Mouse (Mus musculus): Measurements from ENCODE around the gene Pnmal1. TPM values are rescaled to one million over a fixed set of nuclear protein-coding genes. Genes with fewer than 3 reads are reported as not detected.

The Pnmal1 gene
- not detected for polyA plus RNA-seq (2017; shearing (Covaris generic))

DNA sequence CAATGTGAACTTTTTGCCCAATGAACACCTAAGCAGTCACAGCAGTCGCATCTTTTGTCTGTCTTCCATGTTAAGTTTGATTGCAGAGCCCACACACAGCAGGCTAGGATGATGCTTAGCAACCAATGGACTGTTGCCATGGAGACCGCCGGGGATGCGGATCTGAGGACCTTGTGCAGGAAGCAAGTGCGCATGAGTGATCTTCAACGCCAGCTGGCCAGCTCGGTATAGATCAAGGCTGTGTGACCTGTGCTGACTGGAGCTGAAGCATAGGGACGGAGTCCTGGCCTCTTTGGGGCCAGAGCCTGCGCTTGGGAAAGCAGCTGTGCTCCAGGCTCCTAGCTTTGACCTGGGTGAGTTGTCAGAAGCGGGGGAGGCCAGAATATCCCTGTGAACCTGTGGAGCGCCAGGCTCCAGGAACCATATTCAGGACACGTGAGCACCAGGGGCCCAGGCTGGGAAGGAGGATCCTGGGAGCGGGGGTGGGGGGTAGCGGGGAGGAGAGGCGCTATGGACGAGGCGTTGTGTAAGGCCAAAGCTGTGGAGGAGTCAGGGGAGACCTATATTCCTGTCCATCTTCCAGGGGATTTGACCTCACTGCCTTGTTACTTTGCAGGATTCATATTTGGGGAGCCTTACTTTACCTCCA lies at the start of gene Pnmal1:
Gene Pnmal1, plus strand, starts transcription at position 141 of the 649 bp plus-strand sequence.
- ATAC-seq = no peak

GRCm38 (mm10) chr7:16909909-16910308 lies 49.6 kb upstream of the Pnmal1 start:
- ATAC-seq = no peak

- no peak for ATAC-seq
These were observed 47.6 kb upstream of the Pnmal1 start for GRCm38 (mm10) chr7:16911904-16912303.

DNA sequence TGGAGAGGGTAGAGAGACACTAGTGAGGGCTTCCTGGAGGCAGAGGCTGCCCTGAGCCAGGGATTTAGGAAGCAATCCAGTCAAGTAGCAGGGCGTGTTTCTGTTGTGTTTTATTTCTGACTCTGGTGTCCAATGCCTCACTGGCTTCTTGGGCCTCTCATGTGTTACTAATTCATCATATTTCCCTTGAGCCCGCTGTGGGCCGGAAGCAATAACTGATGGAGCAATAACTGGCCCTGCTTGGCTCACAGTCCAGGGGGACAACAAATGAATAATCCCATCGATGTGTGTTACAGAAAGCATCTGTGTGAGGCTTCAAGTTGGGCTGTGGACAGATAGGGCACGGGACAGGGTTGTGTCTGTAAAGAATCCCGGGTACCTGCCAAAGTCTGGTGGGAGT lies 47.1 kb upstream of the Pnmal1 start:
- no peak for ATAC-seq

GRCm38 (mm10) chr7:16913806-16914452 lies 45.5 kb upstream of the Pnmal1 start:
- ATAC-seq = peak; percentile 83

DNA sequence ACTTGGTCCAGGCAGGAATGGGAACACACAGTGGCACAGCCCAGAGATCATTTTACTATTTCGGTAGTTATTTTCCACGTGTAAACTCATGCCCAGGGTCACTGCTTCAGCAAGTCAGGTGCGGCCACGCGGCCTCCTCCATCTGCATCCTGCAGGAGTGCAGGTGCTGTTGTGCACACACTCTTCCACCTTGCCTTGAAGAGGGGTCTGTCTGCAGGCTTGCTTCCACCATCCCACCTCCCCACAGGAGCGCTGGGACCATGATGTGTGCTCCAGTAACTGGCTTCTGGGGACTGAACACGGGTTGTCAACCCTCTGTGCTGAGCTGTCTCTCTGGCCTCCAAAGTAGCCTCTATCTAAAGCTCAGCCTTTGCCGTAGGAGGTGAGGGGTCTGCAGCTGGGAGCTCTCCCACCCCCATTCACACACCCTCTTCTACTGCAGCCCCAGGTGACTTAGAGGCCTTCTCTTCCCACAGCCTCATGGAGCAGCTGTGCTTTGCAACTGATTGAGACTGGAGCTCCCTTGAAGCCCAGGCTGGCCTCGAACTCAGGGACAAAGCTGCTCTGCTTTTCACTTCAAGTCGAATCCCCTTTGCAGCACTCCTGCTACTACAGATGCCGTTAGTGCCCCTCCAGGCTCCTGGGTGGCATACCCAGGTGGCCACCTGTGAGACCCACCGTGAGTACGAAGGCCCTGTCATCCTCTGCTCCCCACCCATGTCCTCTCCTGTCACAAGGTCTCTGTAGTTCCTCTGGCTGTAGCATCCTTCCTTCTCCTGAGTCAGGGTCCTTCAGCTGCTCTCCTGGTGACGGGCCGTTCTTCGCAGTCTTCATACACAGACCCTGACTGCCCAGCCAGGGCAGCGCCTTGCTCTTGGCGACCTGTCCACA lies 44.8 kb upstream of the Pnmal1 start:
- ATAC-seq = no peak

DNA sequence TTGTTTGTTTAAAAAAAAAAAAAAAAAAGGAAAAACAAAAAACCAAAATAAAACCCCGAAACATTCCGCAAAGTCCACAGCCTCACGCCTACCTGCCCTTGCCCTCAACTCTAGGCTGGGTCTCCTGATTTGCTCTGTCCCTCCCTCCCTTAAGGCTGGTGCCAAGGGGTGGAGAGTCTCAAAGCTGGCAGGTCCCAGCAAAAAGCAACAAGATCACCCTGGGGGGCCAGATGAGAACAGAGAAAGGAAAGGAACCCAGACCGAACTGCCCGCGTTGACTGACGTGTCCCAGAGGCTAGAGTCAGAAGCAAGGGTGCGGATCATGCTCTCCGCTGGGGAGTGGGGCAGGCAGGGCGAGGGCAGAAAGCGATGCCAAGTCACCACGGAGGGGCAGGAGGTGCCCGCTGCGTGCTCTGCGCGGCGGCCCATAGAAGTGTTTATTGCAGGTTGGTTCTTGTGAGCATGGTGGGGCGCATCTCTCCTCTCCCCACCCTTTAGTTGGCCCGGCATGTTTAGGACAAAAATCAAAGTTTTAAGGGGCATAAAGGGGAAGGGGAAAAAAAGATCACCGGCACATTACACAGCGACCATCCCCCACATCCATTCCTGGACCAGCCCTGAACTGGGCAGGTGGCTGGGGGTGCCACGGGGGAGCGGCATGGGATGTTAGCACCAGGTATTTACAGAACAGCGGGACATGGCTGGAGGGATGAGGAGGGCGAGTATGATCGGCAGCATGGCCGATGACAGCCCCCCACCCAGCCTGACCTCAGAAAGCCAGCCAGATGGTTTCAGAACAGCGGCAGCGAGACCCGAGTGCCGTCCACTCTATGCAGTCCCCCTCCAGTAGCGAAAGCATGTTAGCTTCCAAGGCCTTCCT lies 43.8 kb upstream of the Pnmal1 start:
- ATAC-seq = no peak

GRCm38 (mm10) chr7:16916342-16917265 lies 42.9 kb upstream of the Pnmal1 start:
- ATAC-seq = no peak

DNA sequence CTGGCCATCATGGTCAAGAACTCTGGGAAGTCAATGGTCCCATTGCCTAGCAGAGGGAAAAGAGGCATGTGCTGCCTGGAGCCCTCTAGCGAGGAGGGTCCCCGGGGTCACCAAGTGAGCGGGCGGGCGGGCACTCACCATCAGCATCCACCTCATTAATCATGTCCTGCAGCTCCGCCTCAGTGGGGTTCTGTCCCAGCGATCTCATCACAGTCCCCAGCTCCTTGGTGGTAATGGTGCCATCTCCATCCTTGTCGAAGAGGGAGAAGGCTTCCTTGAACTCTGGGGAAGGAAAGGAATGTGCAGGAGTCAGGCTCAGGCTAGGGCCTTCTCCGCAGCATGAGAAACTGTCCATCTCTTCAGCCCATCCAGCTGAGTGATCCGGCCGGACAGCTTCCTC lies 42.0 kb upstream of the Pnmal1 start:
- ATAC-seq = no peak

DNA sequence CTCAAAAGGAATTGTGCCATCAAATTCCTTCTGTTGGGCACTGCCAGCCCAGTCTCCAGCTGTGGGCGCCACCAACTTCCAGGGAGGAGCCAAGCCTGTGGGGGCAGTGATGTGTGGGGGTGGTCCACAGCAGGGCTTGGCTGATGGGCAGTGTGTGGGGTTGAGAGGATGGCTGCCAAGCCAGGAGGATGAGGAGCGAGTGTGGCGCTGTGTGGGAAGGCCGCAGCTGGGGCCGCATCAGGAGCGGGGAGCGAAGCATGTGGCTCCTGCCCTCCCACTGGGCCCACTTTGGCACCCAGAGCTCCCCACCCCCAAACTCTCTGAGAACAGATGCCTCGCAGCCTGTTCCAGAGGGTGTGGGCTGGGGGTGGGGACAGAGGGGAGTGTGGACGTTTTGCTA lies 41.5 kb upstream of the Pnmal1 start:
- ATAC-seq = no peak

- no peak for ATAC-seq
These were observed 40.8 kb upstream of the Pnmal1 start for GRCm38 (mm10) chr7:16918670-16919069.

GRCm38 (mm10) chr7:16919395-16920149 lies 39.9 kb upstream of the Pnmal1 start:
- ATAC-seq = no peak

GRCm38 (mm10) chr7:16920150-16920579 lies 39.3 kb upstream of the Pnmal1 start:
- no peak for ATAC-seq

DNA sequence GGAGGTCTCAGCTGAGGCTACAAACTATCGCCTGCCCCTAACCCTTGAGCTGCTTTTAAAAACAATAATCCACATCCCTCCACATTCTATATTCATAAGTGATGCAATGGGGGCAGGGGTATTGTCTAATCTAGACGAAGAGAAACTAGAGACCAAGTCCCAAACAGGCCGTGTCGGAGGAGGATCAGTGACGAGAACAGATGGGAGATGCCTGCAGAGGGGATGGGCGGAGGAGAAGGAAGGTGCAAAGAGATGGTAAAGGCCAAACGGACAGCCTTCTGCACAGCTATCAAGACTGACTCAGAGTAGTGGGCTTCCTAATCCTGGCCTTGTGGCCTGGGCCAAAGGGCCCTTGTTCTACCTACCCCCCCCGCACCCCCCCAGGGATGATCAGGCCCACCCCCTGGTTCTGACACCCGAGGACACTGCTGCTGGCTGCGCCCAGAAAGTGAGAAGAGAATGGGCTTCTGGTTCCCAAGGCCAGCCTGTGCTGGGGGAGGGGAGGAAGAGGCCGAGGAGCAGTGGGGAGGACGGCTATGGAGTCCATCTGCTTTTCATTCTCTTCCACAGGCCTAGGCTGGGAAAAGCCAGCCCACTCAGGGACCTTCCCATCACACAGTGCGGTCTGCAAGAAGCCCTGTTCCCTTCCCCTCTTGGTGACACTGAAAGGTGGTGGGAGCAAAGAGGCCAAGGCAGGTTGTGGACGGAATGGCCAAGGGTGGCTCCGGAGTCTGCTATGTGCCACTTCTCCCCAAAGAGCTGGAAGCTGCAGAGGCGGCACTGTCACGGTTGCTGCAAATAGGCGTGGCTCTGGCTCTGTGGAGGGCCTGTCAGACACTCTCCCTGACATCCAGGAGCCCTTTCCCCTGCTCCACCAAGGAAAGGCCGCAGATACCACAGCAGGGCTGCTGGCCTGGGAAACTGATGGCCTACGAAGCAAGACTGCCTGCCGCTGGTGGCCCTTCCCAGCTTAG lies 38.4 kb upstream of the Pnmal1 start:
- no peak for ATAC-seq

GRCm38 (mm10) chr7:16921881-16922335 lies 37.6 kb upstream of the Pnmal1 start:
- ATAC-seq = no peak

GRCm38 (mm10) chr7:16922360-16922973 lies 37.0 kb upstream of the Pnmal1 start:
- ATAC-seq = no peak

- ATAC-seq = no peak
These were observed 36.0 kb upstream of the Pnmal1 start for GRCm38 (mm10) chr7:16923283-16924036.
